Mouse (Mus musculus) urinary bladder, adult 18-20 months (tissue): ENCODE measurements around the gene Drc3.

ENCODE experiments used
- DNase-seq, 2 experiments: peaks; one replicate each; pipeline ENCODE4 v3.0.0; 2022; ENCODE audit warnings: low spot score in 2 of 2, mixed read lengths in 2 of 2

Gene Drc3

GRCm38 (mm10) chr11:60352559-60353411 lies at the start of gene Drc3, which contains the start of gene Tom1l2:
Drc3 (plus strand) TSS chr11:60353329.
Tom1l2 (minus strand) TSS chr11:60352905.
- peak; percentile 90 to 99 for DNase-seq

GRCm38 (mm10) chr11:60303497-60303896 lies 49.6 kb upstream of the Drc3 start:
- no peak for DNase-seq

- no peak for DNase-seq
Observed at GRCm38 (mm10) chr11:60305611-60306010, 47.5 kb upstream of the Drc3 start.

- no peak for DNase-seq
Observed at GRCm38 (mm10) chr11:60306834-60307233, 46.3 kb upstream of the Drc3 start.

- no peak for DNase-seq
Observed at GRCm38 (mm10) chr11:60307375-60307825, 45.7 kb upstream of the Drc3 start.

- DNase-seq: no peak
Observed at GRCm38 (mm10) chr11:60308061-60308460, 45.1 kb upstream of the Drc3 start.

GRCm38 (mm10) chr11:60308506-60309116 lies 44.5 kb upstream of the Drc3 start:
- DNase-seq: no peak

GRCm38 (mm10) chr11:60309875-60310274 lies 43.3 kb upstream of the Drc3 start:
- no peak for DNase-seq

- no peak for DNase-seq
Observed at GRCm38 (mm10) chr11:60311025-60311854, 41.9 kb upstream of the Drc3 start.

- DNase-seq: no peak
Observed at GRCm38 (mm10) chr11:60316250-60316649, 36.9 kb upstream of the Drc3 start.

- no peak for DNase-seq
Observed at GRCm38 (mm10) chr11:60316883-60317282, 36.2 kb upstream of the Drc3 start.

- DNase-seq: no peak
Observed at GRCm38 (mm10) chr11:60317376-60318102, 35.6 kb upstream of the Drc3 start.

- DNase-seq: no peak
Observed at GRCm38 (mm10) chr11:60318716-60319115, 34.4 kb upstream of the Drc3 start.

- no peak for DNase-seq
Observed at GRCm38 (mm10) chr11:60319257-60320066, 33.7 kb upstream of the Drc3 start.

GRCm38 (mm10) chr11:60320426-60321037 lies 32.6 kb upstream of the Drc3 start:
- DNase-seq: no peak

- no peak for DNase-seq
Observed at GRCm38 (mm10) chr11:60321438-60321837, 31.7 kb upstream of the Drc3 start.

- no peak for DNase-seq
Observed at GRCm38 (mm10) chr11:60323731-60324130, 29.4 kb upstream of the Drc3 start.

- DNase-seq: no peak
Observed at GRCm38 (mm10) chr11:60330551-60330950, 22.6 kb upstream of the Drc3 start.

- no peak for DNase-seq
Observed at GRCm38 (mm10) chr11:60333461-60333860, 19.7 kb upstream of the Drc3 start.

GRCm38 (mm10) chr11:60334124-60334523 lies 19.0 kb upstream of the Drc3 start:
- no peak for DNase-seq
